Comparison of ENCODE assay signal across 7 mouse cellular contexts in genomic region chr5:24452691-24453233, GRCm38 (mm10). TPM values are rescaled to one million over a fixed set of nuclear protein-coding genes. Genes with fewer than 3 reads are reported as not detected.
DNase-seq lines count a peak whose midpoint lies in the region; ATAC-seq and TF ChIP-seq lines count a peak whose summit lies in the region.

No protein-coding gene starts in this region.

- TF ChIP-seq CTCF in bone marrow, adult 2 months (IDR thresholded peaks at IDR 0.05; ENCODE audit: control insufficient read depth, insufficient read depth, low read length) = no peak

- peaks cover 33% of the 10 kb centered on the region for H3K27me3 ChIP-seq in forebrain, embryonic 10.5 days (ENCODE audit: poor library complexity, severe bottlenecking)
- no peaks in the 10 kb centered on the region for H3K27me3 ChIP-seq in hindbrain, embryonic 16.5 days (replicated peaks; ENCODE audit: control insufficient read depth, insufficient read depth, low read length)

- H3K9me3 ChIP-seq in forebrain, embryonic 10.5 days = no peaks in the 10 kb centered on the region
- H3K9me3 ChIP-seq in hindbrain, embryonic 16.5 days (ENCODE audit: control insufficient read depth, low read length) = no peaks in the 10 kb centered on the region

- ATAC-seq in hindbrain, embryonic 16.5 days = peak; percentile 10

- H3K4me2 ChIP-seq in hindbrain, embryonic 16.5 days (ENCODE audit: low read length) = peak overlapping the region; percentile 97

- H3K27ac ChIP-seq in bone marrow, adult 2 months (ENCODE audit: control insufficient read depth, insufficient read depth, low read depth, low read length, poor library complexity) = no peak overlapping the region
- peak overlapping the region; percentile 96 for H3K27ac ChIP-seq in forebrain, embryonic 10.5 days
- peak overlapping the region; percentile 86 for H3K27ac ChIP-seq in hindbrain, embryonic 16.5 days (ENCODE audit: low read depth, low read length)

- DNase-seq in urinary bladder, adult 2 months (ENCODE audit: low spot score) = peak; percentile 36
- DNase-seq in urinary bladder, postnatal 10 days (ENCODE audit: low spot score) = no peak
- no peak for DNase-seq in forebrain, embryonic 10.5 days (ENCODE audit: extremely low spot score, low spot score)
- peak; percentile 39 for DNase-seq in lung, postnatal 10 days
- peak; percentile 48 to 79 for DNase-seq in spleen, postnatal 4 days (ENCODE audit: low spot score in 2 of 2)

- H3K4me1 ChIP-seq in bone marrow, adult 2 months (ENCODE audit: control insufficient read depth, insufficient read depth, low read length) = peaks cover 2% of the 10 kb centered on the region
- H3K4me1 ChIP-seq in forebrain, embryonic 10.5 days = peaks cover 57% of the 10 kb centered on the region
- peaks cover 45% of the 10 kb centered on the region for H3K4me1 ChIP-seq in hindbrain, embryonic 16.5 days (ENCODE audit: control insufficient read depth, insufficient read depth, low read depth, low read length)

- peak overlapping the region; percentile 95 for H3K9ac ChIP-seq in hindbrain, embryonic 16.5 days (ENCODE audit: low read depth, low read length)

- WGBS in bone marrow, adult 2 months = 2% methylated on average over 29 of the region's 29 CpGs
- 1% methylated on average over 29 of the region's 29 CpGs for WGBS in forebrain, embryonic 10.5 days
- WGBS in hindbrain, embryonic 16.5 days = 1% methylated on average over 29 of the region's 29 CpGs

- peaks cover 29% of the 10 kb centered on the region for H3K36me3 ChIP-seq in forebrain, embryonic 10.5 days (replicated peaks)
- H3K36me3 ChIP-seq in hindbrain, embryonic 16.5 days (ENCODE audit: control insufficient read depth, insufficient read depth, low read length) = no peaks in the 10 kb centered on the region

- peak overlapping the region; percentile 71 for H3K4me3 ChIP-seq in bone marrow, adult 2 months (replicated peaks; ENCODE audit: control insufficient read depth, low read depth, low read length)
- peak overlapping the region; percentile 91 for H3K4me3 ChIP-seq in forebrain, embryonic 10.5 days
- H3K4me3 ChIP-seq in hindbrain, embryonic 16.5 days (ENCODE audit: low read length) = peak overlapping the region; percentile 97

- TF ChIP-seq POLR2A in bone marrow, adult 2 months (IDR thresholded peaks at IDR 0.05; ENCODE audit: borderline replicate concordance, control insufficient read depth, low read depth, low read length) = no peak

RNA-seq across cellular contexts. Expression of gene Agap3, which starts 0.8 kb away (rescaled TPM):
- 55.8 and 73.8 TPM in 2 replicates for polyA plus RNA-seq in urinary bladder, adult 2 months (2012; rRNA removed)
- polyA plus RNA-seq in bone marrow, adult 2 months (2011; ENCODE audit: insufficient read depth, insufficient read length, low replicate concordance, missing spikeins) = 22.3 and 28.2 TPM in 2 replicates
- 24.1 and 29.0 TPM in 2 replicates for polyA plus RNA-seq in forebrain, embryonic 10.5 days (2016; fragmentation: Nextera tagmentation; extraction: Ambion mirVana)
- 46.4 and 47.7 TPM in 2 replicates for polyA plus RNA-seq in hindbrain, embryonic 16.5 days (2015; fragmentation: Nextera tagmentation; extraction: Ambion mirVana)

RNA-seq across cellular contexts. Expression of gene Tmub1, which starts 5.1 kb away (rescaled TPM):
- polyA plus RNA-seq in urinary bladder, adult 2 months (2012; rRNA removed) = 24.5 TPM in 2 replicates
- polyA plus RNA-seq in bone marrow, adult 2 months (2011; ENCODE audit: insufficient read depth, insufficient read length, low replicate concordance, missing spikeins) = 14.4 and 22.1 TPM in 2 replicates
- 28.4 and 31.8 TPM in 2 replicates for polyA plus RNA-seq in forebrain, embryonic 10.5 days (2016; fragmentation: Nextera tagmentation; extraction: Ambion mirVana)
- 61.7 and 63.1 TPM in 2 replicates for polyA plus RNA-seq in hindbrain, embryonic 16.5 days (2015; fragmentation: Nextera tagmentation; extraction: Ambion mirVana)

RNA-seq across cellular contexts. Expression of gene Fastk, which starts 7.7 kb away (rescaled TPM):
- 134 and 154 TPM in 2 replicates for polyA plus RNA-seq in urinary bladder, adult 2 months (2012; rRNA removed)
- 54.3 and 81.0 TPM in 2 replicates for polyA plus RNA-seq in bone marrow, adult 2 months (2011; ENCODE audit: insufficient read depth, insufficient read length, low replicate concordance, missing spikeins)
- 106 and 108 TPM in 2 replicates for polyA plus RNA-seq in forebrain, embryonic 10.5 days (2016; fragmentation: Nextera tagmentation; extraction: Ambion mirVana)
- polyA plus RNA-seq in hindbrain, embryonic 16.5 days (2015; fragmentation: Nextera tagmentation; extraction: Ambion mirVana) = 106 and 107 TPM in 2 replicates

RNA-seq across cellular contexts. Expression of gene Slc4a2, which starts 29.1 kb away (rescaled TPM):
- polyA plus RNA-seq in urinary bladder, adult 2 months (2012; rRNA removed) = 61.6 and 63.0 TPM in 2 replicates
- polyA plus RNA-seq in bone marrow, adult 2 months (2011; ENCODE audit: insufficient read depth, insufficient read length, low replicate concordance, missing spikeins) = 13.6 and 42.9 TPM in 2 replicates
- polyA plus RNA-seq in forebrain, embryonic 10.5 days (2016; fragmentation: Nextera tagmentation; extraction: Ambion mirVana) = 32.8 and 33.6 TPM in 2 replicates
- polyA plus RNA-seq in hindbrain, embryonic 16.5 days (2015; fragmentation: Nextera tagmentation; extraction: Ambion mirVana) = 29.0 and 29.8 TPM in 2 replicates

RNA-seq across cellular contexts. Expression of gene Cdk5, which starts 29.4 kb away (rescaled TPM):
- polyA plus RNA-seq in urinary bladder, adult 2 months (2012; rRNA removed) = 61.4 and 77.8 TPM in 2 replicates
- 28.2 and 54.7 TPM in 2 replicates for polyA plus RNA-seq in bone marrow, adult 2 months (2011; ENCODE audit: insufficient read depth, insufficient read length, low replicate concordance, missing spikeins)
- polyA plus RNA-seq in forebrain, embryonic 10.5 days (2016; fragmentation: Nextera tagmentation; extraction: Ambion mirVana) = 42.7 and 48.9 TPM in 2 replicates
- 139 and 140 TPM in 2 replicates for polyA plus RNA-seq in hindbrain, embryonic 16.5 days (2015; fragmentation: Nextera tagmentation; extraction: Ambion mirVana)

Comparison
In these comparisons a context has a peak if more than half of its experiments do, and no peak if none do; other contexts are left out.
1. DNase-seq: peak in urinary bladder, adult 2 months (single experiment), lung, postnatal 10 days (single experiment) and spleen, postnatal 4 days (2 of 2); none in urinary bladder, postnatal 10 days (single experiment) and forebrain, embryonic 10.5 days (single experiment).
2. Peak in every context shown above with its lines, with median percentiles within 50 percentile points of each other: H3K4me3 ChIP-seq.